Mouse (Mus musculus) cerebellum, postnatal 36 days (tissue): ENCODE data around the gene Arrdc1.

Source experiments
- DNase-seq, 2 experiments: peaks; one replicate each; pipeline ENCODE4 v3.0.0; 2021 to 2022; ENCODE audit warnings: mixed read lengths in 2 of 2

Gene Arrdc1

GRCm38 (mm10) chr2:24923561-24923960 lies 11.5 kb downstream of the Arrdc1 start:
- DNase-seq = no peak

- no peak for DNase-seq
Observed at GRCm38 (mm10) chr2:24919839-24920175, 15.2 kb downstream of the Arrdc1 start.

- peak; percentile 93 to 96 for DNase-seq
Observed at GRCm38 (mm10) chr2:24918930-24919838, 15.9 kb downstream of the Arrdc1 start, which contains the start of gene Ehmt1. Ehmt1 (minus strand) TSS chr2:24919614.

- DNase-seq = no peak
Observed at GRCm38 (mm10) chr2:24914762-24915161, 20.3 kb downstream of the Arrdc1 start.

- no peak for DNase-seq
Observed at GRCm38 (mm10) chr2:24912589-24912988, 22.5 kb downstream of the Arrdc1 start.

GRCm38 (mm10) chr2:24912189-24912588 lies 22.9 kb downstream of the Arrdc1 start:
- DNase-seq = no peak

GRCm38 (mm10) chr2:24910481-24910880 lies 24.6 kb downstream of the Arrdc1 start:
- DNase-seq = no peak

GRCm38 (mm10) chr2:24905653-24906155 lies 29.3 kb downstream of the Arrdc1 start:
- no peak for DNase-seq

GRCm38 (mm10) chr2:24904823-24905652 lies 30.0 kb downstream of the Arrdc1 start:
- no peak for DNase-seq

GRCm38 (mm10) chr2:24902999-24903398 lies 32.1 kb downstream of the Arrdc1 start:
- no peak for DNase-seq

GRCm38 (mm10) chr2:24901055-24901454 lies 34.0 kb downstream of the Arrdc1 start:
- no peak for DNase-seq

- DNase-seq = no peak
Observed at GRCm38 (mm10) chr2:24899292-24899691, 35.8 kb downstream of the Arrdc1 start.

- no peak for DNase-seq
Observed at GRCm38 (mm10) chr2:24896761-24897160, 38.3 kb downstream of the Arrdc1 start.

GRCm38 (mm10) chr2:24894211-24894610 lies 40.8 kb downstream of the Arrdc1 start:
- no peak for DNase-seq

- DNase-seq = no peak
Observed at GRCm38 (mm10) chr2:24892318-24892717, 42.7 kb downstream of the Arrdc1 start.

GRCm38 (mm10) chr2:24890541-24891447 lies 44.3 kb downstream of the Arrdc1 start:
- DNase-seq = no peak

GRCm38 (mm10) chr2:24888895-24889294 lies 46.2 kb downstream of the Arrdc1 start:
- peak in 1 of 2 experiments; percentile 21 for DNase-seq

GRCm38 (mm10) chr2:24880686-24881085 lies 54.4 kb downstream of the Arrdc1 start:
- DNase-seq = no peak
